Mouse (Mus musculus) ovary, adult 10 weeks (tissue): ENCODE data around the gene Gm28870. TPM values are rescaled to one million over a fixed set of nuclear protein-coding genes. Genes with fewer than 3 reads are reported as not detected.

Source experiments
- polyA plus RNA-seq: library from polyadenylated mRNA; stranded (reverse); fragments of 350-450 nt; fragmentation: Illumina TruSeq; extraction: RNeasy Lipid Tissue Mini Kit (QIAGEN cat#74804); gene quantifications from one replicate; pipeline ENCODE4 v1.2.3, GENCODE M21; 2014

Gm28870 gene
- polyA plus RNA-seq, result not detected

GRCm38 (mm10) chrY:50096976-50097375 is at the start of gene Gm28870:
TSS of gene Gm28870 (plus strand) at chrY:50097276.

